Mouse (Mus musculus) limb, embryonic 13.5 days (tissue): ENCODE measurements around the gene Kifap3. TPM values are rescaled to one million over a fixed set of nuclear protein-coding genes. Genes with fewer than 3 reads are reported as not detected.
A peak's percentile ranks its signal among the peaks of the same experiment; 100 is the strongest.
"Not testable (repeated sequence)": the region's sequence is repeated elsewhere in the genome, so short reads cannot be mapped to it uniquely, and the experiment has no call there.

ENCODE experiments used
- ATAC-seq: fragments of 200-750 bp; cut with Nextera tagmentation; 2 replicates; pipeline ENCODE4 v1.8.0; 2017; ENCODE audit warnings: low read depth, moderate number of reproducible peaks, moderate TSS enrichment; ENCODE audit not compliant: low FRiP score
- H3K27ac ChIP-seq: fragments of 300-500 bp; sonication (generic); 2 replicates; pipeline ENCODE4 v1.5.1; 2015; ENCODE audit warnings: inconsistent platforms, mild to moderate bottlenecking, moderate library complexity
- H3K27me3 ChIP-seq: fragments of 300-500 bp; sonication (generic); 2 replicates; pipeline ENCODE4 v1.6.1; 2015; ENCODE audit warnings: mild to moderate bottlenecking, inconsistent platforms
- H3K36me3 ChIP-seq: fragments of 300-500 bp; sonication (generic); 2 replicates; pipeline ENCODE4 v1.6.1; 2015; ENCODE audit warnings: inconsistent platforms, mild to moderate bottlenecking, moderate library complexity
- H3K4me1 ChIP-seq: fragments of 300-500 bp; sonication (generic); 2 replicates; pipeline ENCODE4 v1.6.1; 2015; ENCODE audit warnings: inconsistent platforms
- H3K4me2 ChIP-seq: fragments of 300-500 bp; sonication (generic); replicated peaks from 2 replicates; pipeline ENCODE4 v1.6.1; 2015; ENCODE audit warnings: inconsistent platforms, mild to moderate bottlenecking, moderate library complexity
- H3K4me3 ChIP-seq: fragments of 300-500 bp; sonication (generic); 2 replicates; pipeline ENCODE4 v1.5.1; 2015; ENCODE audit warnings: moderate library complexity, mild to moderate bottlenecking, inconsistent platforms
- H3K9ac ChIP-seq: fragments of 300-500 bp; sonication (generic); 2 replicates; pipeline ENCODE4 v1.6.1; 2015; ENCODE audit warnings: mild to moderate bottlenecking, inconsistent platforms
- H3K9me3 ChIP-seq: fragments of 300-500 bp; sonication (generic); 2 replicates; pipeline ENCODE4 v1.6.1; 2016; ENCODE audit warnings: inconsistent platforms
- WGBS: fragments of 180-500 bp; shearing (Covaris S2); methylation state at CpG from one replicate; pipeline ENCODE4 v1.1.7; 2015; 5-methylcytosine and 5-hydroxymethylcytosine counted together
- polyA plus RNA-seq: library from polyadenylated mRNA; unstranded; fragments of >200 nt; fragmentation: Nextera tagmentation; extraction: Ambion mirVana; gene quantifications from 2 replicates; pipeline ENCODE4 v1.2.1, GENCODE M21; 2015

The Kifap3 gene
- polyA plus RNA-seq, 1 experiment from 2014 or later, result 50.6 TPM

- not testable (repeated sequence) for H3K4me2 ChIP-seq, H3K27me3 ChIP-seq, H3K4me3 ChIP-seq, H3K9me3 ChIP-seq, H3K4me1 ChIP-seq, ATAC-seq, H3K9ac ChIP-seq, H3K27ac ChIP-seq
- WGBS, result 94% methylated on average over 3 of the region's 3 CpGs
- H3K36me3 ChIP-seq, result 0 out of 2 replicates have a peak, but pooled peaks cover 12% of the 10 kb centered on the region
These were observed 59.1 kb downstream of the Kifap3 start for GRCm38 (mm10) chr1:163838482-163838881.

- Histone ChIP-seq H3K36me3 (0 out of 2 replicates have a peak, but pooled peaks cover 12% of the 10 kb centered on the region), H3K27ac (no peak overlapping the region), H3K9ac (no peak overlapping the region), H3K9me3 (no peaks in the 10 kb centered on the region), H3K27me3 (no peaks in the 10 kb centered on the region), H3K4me1 (peaks cover 22% of the 10 kb centered on the region), H3K4me3 (no peak overlapping the region), H3K4me2 (no peak overlapping the region)
- WGBS, result 83% methylated on average over 8 of the region's 8 CpGs
- no peak for ATAC-seq
These were observed 61.2 kb downstream of the Kifap3 start for GRCm38 (mm10) chr1:163840555-163840954.

- 0 out of 2 replicates have a peak, but pooled peaks cover 12% of the 10 kb centered on the region for H3K36me3 ChIP-seq
- H3K27me3 ChIP-seq, result no peaks in the 10 kb centered on the region
- no peak overlapping the region for H3K9ac ChIP-seq
- H3K4me1 ChIP-seq, result peaks cover 25% of the 10 kb centered on the region
- 32% methylated on average over 2 of the region's 2 CpGs for whole genome bisulfite sequencing
- no peak overlapping the region for H3K4me3 ChIP-seq
- H3K9me3 ChIP-seq, result no peaks in the 10 kb centered on the region
- H3K27ac ChIP-seq, result no peak overlapping the region
- H3K4me2 ChIP-seq, result no peak overlapping the region
- ATAC-seq, result no peak
These were observed 62.9 kb downstream of the Kifap3 start for GRCm38 (mm10) chr1:163842238-163842637.

- Histone ChIP-seq H3K36me3 (peaks cover 16% of the 10 kb centered on the region), H3K4me3 (no peak overlapping the region), H3K9ac (no peak overlapping the region), H3K4me1 (peaks cover 25% of the 10 kb centered on the region), H3K27me3 (no peaks in the 10 kb centered on the region), H3K9me3 (no peaks in the 10 kb centered on the region), H3K27ac (no peak overlapping the region), H3K4me2 (no peak overlapping the region)
- peak; percentile 40; the same call in 1 of the 2 replicates for ATAC-seq
These were observed 64.5 kb downstream of the Kifap3 start for GRCm38 (mm10) chr1:163843899-163844298.

- peaks cover 15% of the 10 kb centered on the region for H3K36me3 ChIP-seq
- H3K27me3 ChIP-seq, result peaks cover 2% of the 10 kb centered on the region
- 0 out of 2 replicates have a peak overlapping the region, but pooled peaks have one; percentile 52 for H3K27ac ChIP-seq
- peak overlapping the region; percentile 45 for H3K4me2 ChIP-seq
- H3K9me3 ChIP-seq, result no peaks in the 10 kb centered on the region
- H3K9ac ChIP-seq, result no peak overlapping the region
- H3K4me1 ChIP-seq, result peaks cover 16% of the 10 kb centered on the region
- 9% methylated on average over 5 of the region's 5 CpGs for WGBS
- H3K4me3 ChIP-seq, result 0 out of 2 replicates have a peak overlapping the region, but pooled peaks have one; percentile 5
- peak; percentile 90 for ATAC-seq
These were observed 73.6 kb downstream of the Kifap3 start for GRCm38 (mm10) chr1:163852884-163853560.

- Histone ChIP-seq H3K27ac (no peak overlapping the region), H3K4me3 (no peak overlapping the region), H3K9ac (no peak overlapping the region), H3K4me1 (peaks cover under 1% of the 10 kb centered on the region), H3K9me3 (no peaks in the 10 kb centered on the region), H3K27me3 (peaks cover 2% of the 10 kb centered on the region; the same call in 1 of the 2 replicates), H3K36me3 (peaks cover 33% of the 10 kb centered on the region), H3K4me2 (no peak overlapping the region)
- ATAC-seq, result no peak
- 46% methylated on average over 2 of the region's 2 CpGs for WGBS
These were observed 79.0 kb downstream of the Kifap3 start for GRCm38 (mm10) chr1:163858420-163858819.

- ATAC-seq, result no peak
- Histone ChIP-seq H3K4me2 (no peak overlapping the region), H3K4me3 (no peak overlapping the region), H3K4me1 (no peaks in the 10 kb centered on the region), H3K9me3 (0 out of 2 replicates have a peak, but pooled peaks cover 4% of the 10 kb centered on the region), H3K27me3 (peaks cover 2% of the 10 kb centered on the region; the same call in 1 of the 2 replicates), H3K9ac (no peak overlapping the region), H3K27ac (no peak overlapping the region), H3K36me3 (peaks cover 46% of the 10 kb centered on the region)
These were observed 82.2 kb downstream of the Kifap3 start for GRCm38 (mm10) chr1:163861538-163861937.

- 67% methylated on average over 3 of the region's 3 CpGs for WGBS
- Histone ChIP-seq H3K4me3 (no peak overlapping the region), H3K9me3 (no peaks in the 10 kb centered on the region), H3K9ac (no peak overlapping the region), H3K4me1 (peaks cover 10% of the 10 kb centered on the region), H3K27me3 (no peaks in the 10 kb centered on the region), H3K4me2 (no peak overlapping the region), H3K36me3 (peaks cover 17% of the 10 kb centered on the region; the same call in 1 of the 2 replicates), H3K27ac (no peak overlapping the region)
- ATAC-seq, result no peak
These were observed 93.8 kb downstream of the Kifap3 start for GRCm38 (mm10) chr1:163873158-163873557.

- Histone ChIP-seq H3K4me2 (no peak overlapping the region), H3K9ac (no peak overlapping the region), H3K27me3 (no peaks in the 10 kb centered on the region), H3K36me3 (peaks cover 5% of the 10 kb centered on the region), H3K4me1 (peaks cover 13% of the 10 kb centered on the region), H3K27ac (no peak overlapping the region), H3K9me3 (no peaks in the 10 kb centered on the region), H3K4me3 (no peak overlapping the region)
- ATAC-seq, result no peak
These were observed 110.2 kb downstream of the Kifap3 start for GRCm38 (mm10) chr1:163889629-163890028.

GRCm38 (mm10) chr1:163893294-163893693 lies 113.9 kb downstream of the Kifap3 start:
- Histone ChIP-seq H3K27ac (no peak overlapping the region), H3K27me3 (no peaks in the 10 kb centered on the region), H3K9ac (no peak overlapping the region), H3K4me1 (peaks cover 40% of the 10 kb centered on the region), H3K4me3 (no peak overlapping the region), H3K36me3 (peaks cover 5% of the 10 kb centered on the region), H3K9me3 (no peaks in the 10 kb centered on the region), H3K4me2 (no peak overlapping the region)
- no peak for ATAC-seq
- WGBS, result 44% methylated on average over 5 of the region's 5 CpGs

GRCm38 (mm10) chr1:163893774-163894527 lies 114.6 kb downstream of the Kifap3 start:
- no peaks in the 10 kb centered on the region for H3K27me3 ChIP-seq
- H3K27ac ChIP-seq, result no peak overlapping the region; the same call in 1 of the 2 replicates
- WGBS, result 33% methylated on average over 11 of the region's 11 CpGs
- 0 out of 2 replicates have a peak overlapping the region, but pooled peaks have one; percentile 25 for H3K4me2 ChIP-seq
- ATAC-seq, result no peak
- H3K4me3 ChIP-seq, result no peak overlapping the region
- no peak overlapping the region for H3K9ac ChIP-seq
- H3K9me3 ChIP-seq, result no peaks in the 10 kb centered on the region
- H3K4me1 ChIP-seq, result peaks cover 44% of the 10 kb centered on the region
- H3K36me3 ChIP-seq, result peaks cover 5% of the 10 kb centered on the region

GRCm38 (mm10) chr1:163898291-163898764 lies 118.9 kb downstream of the Kifap3 start:
- Histone ChIP-seq H3K36me3 (no peaks in the 10 kb centered on the region), H3K27ac (no peak overlapping the region), H3K9me3 (no peaks in the 10 kb centered on the region), H3K4me2 (peak overlapping the region; percentile 17), H3K27me3 (peaks cover 11% of the 10 kb centered on the region), H3K4me3 (no peak overlapping the region), H3K9ac (no peak overlapping the region), H3K4me1 (peaks cover 48% of the 10 kb centered on the region)
- WGBS, result 10% methylated on average over 5 of the region's 5 CpGs
- peak; percentile 81 for ATAC-seq
